Mouse (Mus musculus) gastrocnemius, adult 18-20 months (tissue): ENCODE results near the gene Gmppb. TPM values are rescaled to one million over a fixed set of nuclear protein-coding genes. Genes with fewer than 3 reads are reported as not detected.

Experiments used
- DNase-seq: peaks from one replicate; pipeline ENCODE4 v3.0.0; 2021; ENCODE audit warnings: low spot score
- microRNA-seq: library from miRNA; unstranded; fragments of <30 nt; microRNA quantifications from one replicate; pipeline ENCODE4 v1.2.0, GENCODE M21; 2021
- total RNA-seq, 2 experiments: library from RNA; stranded (reverse); gene quantifications; 2 replicates each; pipeline ENCODE4 v1.2.3; 2021

The Gmppb gene
- total RNA-seq, 2 experiments from 2014 or later = 4.0 to 4.4 TPM

- DNase-seq = peak; percentile 73
Measured at GRCm38 (mm10) chr9:108073141-108073930, 24.3 kb downstream of the Gmppb start.

- DNase-seq = no peak
Measured at GRCm38 (mm10) chr9:108080168-108080567, 31.1 kb downstream of the Gmppb start, which contains the start of gene Mst1. TSS of gene Mst1 (plus strand) at chr9:108080436.

- no peak for DNase-seq
Measured at GRCm38 (mm10) chr9:108082549-108082948, 33.5 kb downstream of the Gmppb start.

- no peak for DNase-seq
Measured at GRCm38 (mm10) chr9:108082988-108083431, 34.0 kb downstream of the Gmppb start, which contains the start of gene Rnf123. TSS of gene Rnf123 (minus strand) at chr9:108083346.

- DNase-seq = no peak
Measured at GRCm38 (mm10) chr9:108083561-108083960, 34.5 kb downstream of the Gmppb start.

- DNase-seq = no peak
Measured at GRCm38 (mm10) chr9:108085261-108085660, 36.2 kb downstream of the Gmppb start.

- no peak for DNase-seq
Measured at GRCm38 (mm10) chr9:108090611-108091120, 41.6 kb downstream of the Gmppb start.

GRCm38 (mm10) chr9:108093586-108093985 is 44.5 kb downstream of the Gmppb start:
- DNase-seq = no peak

- DNase-seq = peak; percentile 96
Measured at GRCm38 (mm10) chr9:108094184-108094941, 45.3 kb downstream of the Gmppb start, which contains the start of gene Apeh. TSS of gene Apeh (minus strand) at chr9:108094606.

GRCm38 (mm10) chr9:108094998-108095411 is 46.0 kb downstream of the Gmppb start:
- no peak for DNase-seq

- peak; percentile 64 for DNase-seq
Measured at GRCm38 (mm10) chr9:108095518-108095917, 46.5 kb downstream of the Gmppb start.

GRCm38 (mm10) chr9:108095949-108096712 is 47.1 kb downstream of the Gmppb start:
- DNase-seq = no peak

GRCm38 (mm10) chr9:108099619-108100018 is 50.6 kb downstream of the Gmppb start:
- DNase-seq = no peak

Small RNA genes lying within 50 kb of the gene (microRNA-seq; reads per million reads assigned to microRNA genes)
- gene Mir7088 = not detected

Other genes with a start within 250 kb of the Gmppb start
- 10 to 100 TPM; 16.6 to 18.3 TPM for gene Rbm6, start 176.0 kb upstream of the Gmppb start, total RNA-seq
- gene Mon1a, start 161.1 kb upstream of the Gmppb start, total RNA-seq = 10 to 100 TPM; 10.8 to 11.1 TPM
- gene Mst1r, start 142.4 kb upstream of the Gmppb start, total RNA-seq = under 1 TPM; 0.39 to 0.52 TPM
- gene Actl11, start 120.8 kb upstream of the Gmppb start, total RNA-seq = not detected
- gene Camkv, start 113.6 kb upstream of the Gmppb start, total RNA-seq = under 1 TPM; 0.26 to 0.34 TPM
- gene Traip, start 99.1 kb upstream of the Gmppb start, total RNA-seq = under 1 TPM; 0.27 to 0.62 TPM
- gene Uba7, start 73.7 kb upstream of the Gmppb start, total RNA-seq = 1 to 10 TPM; 2.6 to 2.8 TPM
- not detected for gene Gm20661, start 66.2 kb upstream of the Gmppb start, total RNA-seq
- 1 to 10 TPM; 1.5 to 3.0 TPM for gene Inka1, start 63.4 kb upstream of the Gmppb start, total RNA-seq
- gene Cdhr4, start 56.7 kb upstream of the Gmppb start, total RNA-seq = not detected
- not detected for gene Gm20662, start 52.9 kb upstream of the Gmppb start, total RNA-seq
- gene Ip6k1, start 46.7 kb upstream of the Gmppb start, total RNA-seq = 10 to 100 TPM; 17.6 to 22.8 TPM
- gene Amigo3, start 3.9 kb downstream of the Gmppb start, total RNA-seq = 1 to 10 TPM; 1.8 to 2.0 TPM
- not detected for gene Mst1, start 31.2 kb downstream of the Gmppb start, total RNA-seq
- 100 to 1,000 TPM; 134 to 139 TPM for gene Rnf123, start 34.1 kb downstream of the Gmppb start, total RNA-seq
- gene Apeh, start 45.4 kb downstream of the Gmppb start, total RNA-seq = 10 to 100 TPM; 25.7 to 27.8 TPM
- gene Bsn, start 141.1 kb downstream of the Gmppb start, total RNA-seq = under 1 TPM; 0.02 TPM
- 100 to 1,000 TPM; 166 to 173 TPM for gene Dag1, start 214.7 kb downstream of the Gmppb start, total RNA-seq
- gene Nicn1, start 241.2 kb downstream of the Gmppb start, total RNA-seq = 10 to 100 TPM; 12.3 to 13.1 TPM
- 1 to 10 TPM in 1 of 2 experiments, under 1 TPM in 1; 0.83 to 1.0 TPM for gene Amt, start 247.6 kb downstream of the Gmppb start, total RNA-seq